Comparison of ENCODE assay signal across 21 mouse cellular contexts in the genomic region with DNA sequence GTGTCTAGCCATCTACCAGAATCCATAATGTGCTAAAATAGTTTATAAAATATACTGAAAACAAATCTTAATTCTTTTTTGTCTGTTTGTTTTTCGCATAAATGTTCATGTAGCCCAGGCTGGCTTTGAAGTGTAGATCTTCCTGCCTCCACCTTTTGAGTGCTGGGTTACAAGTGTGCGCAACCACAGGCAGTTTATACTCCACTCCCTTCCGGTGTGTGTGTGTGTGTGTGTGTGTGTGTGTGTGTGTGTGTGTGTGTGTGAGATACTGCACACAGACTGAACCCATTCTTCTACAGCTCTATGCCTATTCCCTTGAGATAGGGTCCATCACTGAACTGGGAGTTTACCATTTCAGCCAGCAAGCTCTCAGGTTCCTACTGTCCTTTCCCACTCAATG. TPM values are rescaled to one million over a fixed set of nuclear protein-coding genes. Genes with fewer than 3 reads are reported as not detected.
A peak's percentile ranks its signal among the peaks of the same experiment; 100 is the strongest.
DNase-seq lines count a peak whose midpoint lies in the region; ATAC-seq lines count a peak whose summit lies in the region.
"Had no signal": no experiment of that assay in that cellular context is flagged by ENCODE, and none has a peak within 500 bp of the region (broad histone marks: within the 10 kb centered on the region; RNA-seq: fewer than 3 reads in every experiment).

No protein-coding gene starts in this region.

- H3K4me2 ChIP-seq in hindbrain, embryonic 11.5 days (replicated peaks; ENCODE audit: low read depth, low read length): no peak overlapping the region
- H3K4me2 ChIP-seq: forebrain, embryonic 13.5 days; hindbrain, embryonic 15.5 days; limb, embryonic 12.5 days; liver, embryonic 11.5 days; midbrain, embryonic 11.5 days had no signal

- H3K36me3 ChIP-seq in hindbrain, embryonic 11.5 days (ENCODE audit: control insufficient read depth, insufficient read depth, low read length): no peaks in the 10 kb centered on the region
- H3K36me3 ChIP-seq: limb, embryonic 12.5 days had no signal

- H3K4me1 ChIP-seq in hindbrain, embryonic 11.5 days (replicated peaks; ENCODE audit: control insufficient read depth, insufficient read depth, low read length): no peaks in the 10 kb centered on the region
- H3K4me1 ChIP-seq: forebrain, embryonic 13.5 days; heart, embryonic 10.5 days; hindbrain, embryonic 15.5 days; limb, embryonic 12.5 days had no signal

- DNase-seq in CD4-positive helper T cell, adult 2 months (ENCODE audit: low read depth, low spot score): peak; percentile 83
- DNase-seq in CD8-positive naive resting alpha-beta T cell, adult 2 months (ENCODE audit: low read depth in 2 of 2, low spot score in 2 of 2): peak; percentile 52 to 60
- peak; percentile 16 to 23 for DNase-seq in natural killer cell, adult 2 months (ENCODE audit: low spot score in 2 of 2)
- DNase-seq in thymus, postnatal 25 days: peak; percentile 71
- DNase-seq in hindbrain, embryonic 11.5 days (ENCODE audit: low spot score): no peak
- DNase-seq in cerebellum, adult 9-10 months: no peak
- DNase-seq in embryo, embryonic 10 days (ENCODE audit: low spot score): no peak
- DNase-seq: adrenal gland, postnatal 36 days; cerebellum, postnatal 10 days; heart, postnatal 4 days; kidney, postnatal 25 days; liver, postnatal 0 days had no signal

- no peak overlapping the region for H3K27ac ChIP-seq in hindbrain, embryonic 11.5 days (ENCODE audit: low read depth, low read length)
- H3K27ac ChIP-seq: forebrain, embryonic 13.5 days; heart, embryonic 10.5 days; hindbrain, embryonic 15.5 days; layer of hippocampus, adult 2 months; limb, embryonic 12.5 days had no signal

- no peaks in the 10 kb centered on the region for H3K9me3 ChIP-seq in hindbrain, embryonic 11.5 days (ENCODE audit: control insufficient read depth, low read length)
- H3K9me3 ChIP-seq: forebrain, embryonic 13.5 days; heart, embryonic 10.5 days; hindbrain, embryonic 15.5 days; limb, embryonic 12.5 days had no signal

- H3K9ac ChIP-seq in hindbrain, embryonic 11.5 days (ENCODE audit: low read depth, low read length): no peak overlapping the region
- H3K9ac ChIP-seq: forebrain, embryonic 13.5 days; hindbrain, embryonic 15.5 days; limb, embryonic 12.5 days; liver, postnatal 0 days had no signal

- H3K27me3 ChIP-seq in hindbrain, embryonic 11.5 days (ENCODE audit: control insufficient read depth, insufficient read depth, low read length): no peaks in the 10 kb centered on the region
- H3K27me3 ChIP-seq: forebrain, embryonic 13.5 days; hindbrain, embryonic 15.5 days; limb, embryonic 12.5 days had no signal

- no peak overlapping the region for H3K4me3 ChIP-seq in hindbrain, embryonic 11.5 days (ENCODE audit: low read depth, low read length)
- H3K4me3 ChIP-seq: forebrain, embryonic 13.5 days; heart, embryonic 10.5 days; hindbrain, embryonic 15.5 days; layer of hippocampus, adult 2 months; limb, embryonic 12.5 days had no signal

- no peak for ATAC-seq in hindbrain, embryonic 11.5 days (ENCODE audit: low FRiP score)
- ATAC-seq: forebrain, embryonic 13.5 days; intestine, postnatal 0 days; liver, postnatal 0 days; lung, postnatal 0 days had no signal

- 96% methylated on average over 3 of the region's 3 CpGs for WGBS in hindbrain, embryonic 11.5 days

RNA-seq across cellular contexts. Expression of a gene that starts 54.7 kb away (rescaled TPM):
- polyA plus RNA-seq in hindbrain, embryonic 11.5 days (2014; fragmentation: Nextera tagmentation; extraction: Ambion mirVana): 34.5 and 35.6 TPM in 2 replicates

Comparison
In these comparisons a context has a peak if more than half of its experiments do, and no peak if none do; other contexts are left out.
1. DNase-seq: peak in CD4-positive helper T cell, adult 2 months (single experiment), CD8-positive naive resting alpha-beta T cell, adult 2 months (2 of 2), natural killer cell, adult 2 months (2 of 2) and thymus, postnatal 25 days (single experiment); none in hindbrain, embryonic 11.5 days (single experiment), cerebellum, adult 9-10 months (single experiment) and embryo, embryonic 10 days (single experiment).